Mouse (Mus musculus) testis, adult 2 months (tissue): ENCODE measurements around the gene Zswim1.
A peak's percentile ranks its signal among the peaks of the same experiment; 100 is the strongest.

Experiments
- CTCF ChIP-seq: fragments of 200-500 bp; IDR thresholded peaks from 2 replicates; pipeline ENCODE4 v1.5.1; 2012; ENCODE audit warnings: low read depth, mild to moderate bottlenecking, inconsistent platforms, low read length, moderate library complexity; ENCODE audit not compliant: control insufficient read depth, insufficient read depth, insufficient replicate concordance
- POLR2A ChIP-seq: fragments of 200-500 bp; IDR thresholded peaks from 2 replicates; pipeline ENCODE4 v1.6.1; 2012; ENCODE audit warnings: low read depth, mild to moderate bottlenecking, inconsistent platforms, low read length, moderate library complexity; ENCODE audit not compliant: control insufficient read depth

GRCm38 (mm10) chr2:164857101-164857821 is 34.8 kb downstream of the Zswim1 start, which contains the start of gene Pltp:
- TF ChIP-seq CTCF = no peak
- peak; percentile 40; the same call in 1 of the 2 replicates for TF ChIP-seq POLR2A
